Mouse (Mus musculus): Measurements from ENCODE around the gene Rpl24.

- TF ChIP-seq CTCF (conservative IDR thresholded peaks at IDR 0.05; ENCODE audit: insufficient read depth, insufficient read length, low read depth, low read length): no peak
- no peak for TF ChIP-seq POLR2A (IDR thresholded peaks at IDR 0.05; ENCODE audit: low read depth, low read length)
These were observed 42.8 kb downstream of the Rpl24 start for GRCm38 (mm10) chr16:56008862-56009261.
